Mouse (Mus musculus) myocyte (in vitro differentiated cells): ENCODE measurements around the gene Adap1.

Source experiments
- MAX ChIP-seq: IDR thresholded peaks from one replicate; pipeline ENCODE4 v1.6.1; 2011; ENCODE audit warnings: low read depth, mild to moderate bottlenecking, control low read depth
- TCF12 ChIP-seq: IDR thresholded peaks from one replicate; pipeline ENCODE4 v1.6.1; 2011; ENCODE audit warnings: mild to moderate bottlenecking, control low read depth; ENCODE audit not compliant: poor library complexity, insufficient read depth, severe bottlenecking
- USF1 ChIP-seq: IDR thresholded peaks from one replicate; pipeline ENCODE4 v1.6.1; 2011; ENCODE audit warnings: low read depth, mild to moderate bottlenecking, control low read depth, moderate library complexity

DNA sequence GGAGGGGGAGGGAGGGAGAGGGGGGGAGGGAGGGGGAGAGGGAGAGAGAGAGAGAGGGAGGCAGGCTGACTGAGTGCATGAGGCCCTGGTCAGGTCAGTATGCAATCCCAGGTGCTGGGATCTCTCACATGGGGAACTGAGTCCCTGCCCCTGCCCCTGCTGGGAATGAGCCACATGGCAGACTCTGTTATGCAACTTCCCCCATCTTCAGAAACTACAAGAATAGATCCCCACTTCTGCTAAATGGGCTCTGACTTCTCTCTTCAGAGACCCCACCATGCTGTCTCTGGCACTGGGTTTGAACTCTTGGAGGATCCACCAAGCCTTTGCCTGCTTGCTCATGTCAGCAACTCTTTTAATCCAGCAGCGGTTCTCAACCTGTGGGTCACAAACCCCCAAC is 40.4 kb upstream of the Adap1 start:
- TF ChIP-seq USF1 (no peak), MAX (no peak), TCF12 (no peak)
